Mouse (Mus musculus) ES-Bruce4 (cell line): Measurements from ENCODE around the gene Tpo. TPM values are rescaled to one million over a fixed set of nuclear protein-coding genes. Genes with fewer than 3 reads are reported as not detected.

Source experiments
- H3K27ac ChIP-seq: 2 replicates; pipeline ENCODE4 v1.5.1; 2012; ENCODE audit warnings: low read length, inconsistent platforms; ENCODE audit not compliant: insufficient read depth
- H3K27me3 ChIP-seq: 2 replicates; pipeline ENCODE4 v1.6.1; 2012; ENCODE audit warnings: mild to moderate bottlenecking, low read length, inconsistent platforms; ENCODE audit not compliant: control insufficient read depth, poor library complexity, insufficient read depth, severe bottlenecking
- H3K36me3 ChIP-seq: 2 replicates; pipeline ENCODE4 v1.6.1; 2012; ENCODE audit warnings: inconsistent platforms, mild to moderate bottlenecking, low read length, moderate library complexity; ENCODE audit not compliant: control insufficient read depth, poor library complexity, insufficient read depth, severe bottlenecking
- H3K4me1 ChIP-seq: one replicate; pipeline ENCODE4 v1.8.1; 2011; ENCODE audit warnings: low read length; ENCODE audit not compliant: control insufficient read depth, insufficient read depth
- H3K4me3 ChIP-seq: 2 replicates; pipeline ENCODE4 v1.5.1; 2011; ENCODE audit warnings: low read depth, mild to moderate bottlenecking, low read length
- H3K9ac ChIP-seq: 2 replicates; pipeline ENCODE4 v1.6.1; 2012; ENCODE audit warnings: low read depth, mild to moderate bottlenecking, inconsistent platforms; ENCODE audit not compliant: poor library complexity, severe bottlenecking
- H3K9me3 ChIP-seq: replicated peaks from 2 replicates; pipeline ENCODE4 v1.6.1; 2012; ENCODE audit warnings: mild to moderate bottlenecking, low read length, inconsistent platforms; ENCODE audit not compliant: control insufficient read depth, poor library complexity, insufficient read depth, severe bottlenecking
- CTCF ChIP-seq: IDR thresholded peaks from one replicate; pipeline ENCODE4 v1.8.1; 2011; ENCODE audit warnings: low read depth, low read length
- EP300 ChIP-seq: IDR thresholded peaks from 2 replicates; pipeline ENCODE4 v1.6.1; 2011; ENCODE audit warnings: low read depth, low read length; ENCODE audit not compliant: insufficient read depth
- POLR2A ChIP-seq: IDR thresholded peaks from one replicate; pipeline ENCODE4 v1.8.1; 2011; ENCODE audit warnings: low read length; ENCODE audit not compliant: insufficient read depth
- polyA plus RNA-seq: library from polyadenylated mRNA; stranded (reverse); fragments of >200 nt; gene quantifications from 2 replicates; pipeline ENCODE4 v1.2.4, GENCODE M21; 2011; ENCODE audit warnings: low read depth; ENCODE audit not compliant: missing spikeins, insufficient read depth, insufficient read length

The Tpo gene
- polyA plus RNA-seq, 1 experiment = not detected

DNA sequence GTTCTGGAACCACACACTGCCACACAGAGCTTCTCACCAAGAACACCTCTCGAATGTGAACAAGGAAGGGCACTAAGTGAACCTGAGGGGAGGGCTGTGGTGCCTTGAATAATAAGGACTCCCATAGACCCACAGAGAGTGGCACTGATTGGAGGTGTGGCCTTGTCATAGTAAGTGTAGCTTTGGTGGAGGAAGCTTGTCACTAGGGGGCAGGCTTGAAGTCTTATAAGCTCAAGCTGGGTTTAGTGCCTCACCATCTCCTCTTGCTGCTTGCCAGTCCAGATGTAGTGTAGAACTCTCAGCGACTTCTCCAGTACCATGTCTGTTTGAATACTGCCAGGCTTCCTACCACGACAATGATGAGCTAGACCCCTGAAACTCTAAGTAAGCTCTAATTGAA is 9.7 kb upstream of the Tpo start:
- peak; percentile 3 for TF ChIP-seq CTCF
- no peak for TF ChIP-seq EP300
- TF ChIP-seq POLR2A = no peak

DNA sequence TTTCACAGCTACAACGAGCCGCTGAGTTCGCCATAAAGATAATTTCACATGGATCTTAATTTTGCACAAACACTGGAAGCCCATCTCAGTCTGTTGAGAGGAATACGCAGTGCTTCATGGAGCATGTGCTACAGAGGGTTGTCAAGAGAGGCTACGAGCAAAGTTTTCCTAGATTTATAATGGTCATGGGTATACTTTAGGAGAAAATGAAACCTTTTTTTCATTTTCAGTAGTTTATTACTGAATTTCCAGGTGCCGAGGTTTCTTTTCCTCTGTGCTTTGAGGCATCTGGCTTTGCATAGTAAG is 3.1 kb downstream of the Tpo start:
- Histone ChIP-seq H3K27ac (no peak overlapping the region), H3K4me1 (no peaks in the 10 kb centered on the region), H3K36me3 (no peaks in the 10 kb centered on the region), H3K27me3 (no peaks in the 10 kb centered on the region), H3K4me3 (no peak overlapping the region), H3K9ac (no peak overlapping the region), H3K9me3 (no peaks in the 10 kb centered on the region)
- TF ChIP-seq EP300 (no peak), POLR2A (no peak), CTCF (no peak)

More for the DNA sequence above, 9.7 kb upstream of the Tpo start:
- Histone ChIP-seq H3K36me3 (no peaks in the 10 kb centered on the region), H3K4me3 (no peak overlapping the region), H3K9me3 (no peaks in the 10 kb centered on the region), H3K9ac (no peak overlapping the region), H3K27me3 (no peaks in the 10 kb centered on the region), H3K27ac (no peak overlapping the region), H3K4me1 (no peaks in the 10 kb centered on the region)

DNA sequence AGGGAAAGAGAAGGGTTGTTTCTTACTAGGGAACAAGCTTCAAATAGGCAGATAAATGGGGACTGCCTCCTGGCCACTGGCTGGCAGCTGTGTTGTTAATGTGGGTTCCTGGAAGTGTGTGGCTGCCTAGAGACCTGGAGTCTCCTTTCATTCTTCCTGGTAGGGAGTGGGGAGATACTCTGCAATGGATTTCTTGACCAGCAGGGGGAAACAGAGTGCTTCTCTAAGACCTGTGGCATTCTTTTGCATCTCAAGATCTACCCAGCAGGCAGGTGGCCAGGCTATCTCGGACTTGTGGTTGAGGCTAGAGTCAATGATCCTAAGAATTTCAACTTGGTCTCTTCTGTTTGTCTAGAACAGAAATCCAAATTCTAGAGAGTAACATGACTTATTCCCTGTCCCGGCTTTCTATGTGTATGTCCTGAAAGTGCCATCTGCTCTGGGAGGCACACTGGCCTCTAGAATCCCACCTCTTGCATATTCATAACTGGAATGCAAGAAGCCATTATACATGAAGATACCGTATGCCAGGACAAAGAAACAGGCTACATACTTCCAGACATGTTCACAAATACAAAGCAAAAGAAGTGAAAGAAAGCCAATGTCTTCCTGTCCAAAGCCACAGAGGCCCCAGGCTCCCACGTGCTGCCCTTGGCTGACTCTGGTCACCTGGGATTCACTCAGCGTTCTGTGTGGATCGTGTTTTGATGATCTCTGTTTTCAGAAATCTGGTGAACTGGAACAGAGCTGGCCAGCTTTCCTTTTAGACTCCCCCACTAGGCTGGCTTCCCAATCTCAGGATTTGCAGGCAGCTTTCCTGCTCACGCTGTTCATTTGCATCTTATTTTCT is 3.6 kb downstream of the Tpo start:
- Histone ChIP-seq H3K4me3 (no peak overlapping the region), H3K4me1 (no peaks in the 10 kb centered on the region)

GRCm38 (mm10) chr12:30122347-30122746 is 10.1 kb downstream of the Tpo start:
- Histone ChIP-seq H3K27ac (no peak overlapping the region), H3K27me3 (no peaks in the 10 kb centered on the region), H3K9ac (no peak overlapping the region), H3K36me3 (no peaks in the 10 kb centered on the region), H3K4me1 (no peaks in the 10 kb centered on the region), H3K4me3 (no peak overlapping the region), H3K9me3 (no peaks in the 10 kb centered on the region)
- TF ChIP-seq CTCF = no peak
- no peak for TF ChIP-seq EP300
- no peak for TF ChIP-seq POLR2A

More for the DNA sequence above, 3.6 kb downstream of the Tpo start:
- no peak for TF ChIP-seq EP300
- peak; percentile 47 for TF ChIP-seq CTCF
- no peak for TF ChIP-seq POLR2A
- H3K27ac ChIP-seq = no peak overlapping the region
- H3K27me3 ChIP-seq = no peaks in the 10 kb centered on the region
- H3K9me3 ChIP-seq = no peaks in the 10 kb centered on the region
- H3K36me3 ChIP-seq = no peaks in the 10 kb centered on the region
- H3K9ac ChIP-seq = no peak overlapping the region

DNA sequence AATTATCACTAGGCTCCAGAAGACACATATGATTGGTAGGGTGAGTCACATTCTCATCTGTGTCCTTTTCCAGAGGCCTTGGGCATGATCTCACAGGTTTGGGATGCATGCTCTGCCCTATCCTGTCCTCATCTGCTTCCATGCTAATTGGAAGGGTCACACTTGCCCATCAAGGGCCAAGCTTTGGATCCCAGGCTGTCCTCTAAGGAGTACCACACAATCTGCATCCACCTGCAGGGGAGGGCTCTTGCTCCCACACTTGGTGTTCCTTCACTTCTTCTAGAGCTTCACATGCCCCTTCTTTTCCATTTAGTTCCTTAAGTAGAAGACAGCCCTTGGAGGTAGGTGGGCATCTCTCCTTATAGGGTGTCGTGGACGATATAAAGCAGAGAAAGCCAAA is 20.2 kb downstream of the Tpo start:
- no peak overlapping the region for H3K4me3 ChIP-seq
- no peak overlapping the region for H3K9ac ChIP-seq
- H3K27ac ChIP-seq = no peak overlapping the region
- H3K36me3 ChIP-seq = no peaks in the 10 kb centered on the region
- no peak for TF ChIP-seq EP300
- TF ChIP-seq CTCF = no peak
- no peak for TF ChIP-seq POLR2A
- H3K9me3 ChIP-seq = peaks cover 15% of the 10 kb centered on the region
- H3K4me1 ChIP-seq = peaks cover 1% of the 10 kb centered on the region
- H3K27me3 ChIP-seq = no peaks in the 10 kb centered on the region

GRCm38 (mm10) chr12:30109646-30110605 is 22.5 kb downstream of the Tpo start:
- Histone ChIP-seq H3K4me1 (no peaks in the 10 kb centered on the region), H3K27ac (no peak overlapping the region), H3K36me3 (no peaks in the 10 kb centered on the region), H3K4me3 (no peak overlapping the region), H3K9ac (no peak overlapping the region), H3K9me3 (peaks cover 15% of the 10 kb centered on the region), H3K27me3 (no peaks in the 10 kb centered on the region)
- TF ChIP-seq EP300 = no peak
- no peak for TF ChIP-seq CTCF
- no peak for TF ChIP-seq POLR2A
